Mouse (Mus musculus): ENCODE data around the gene Tle2.

Tle2 gene

DNA sequence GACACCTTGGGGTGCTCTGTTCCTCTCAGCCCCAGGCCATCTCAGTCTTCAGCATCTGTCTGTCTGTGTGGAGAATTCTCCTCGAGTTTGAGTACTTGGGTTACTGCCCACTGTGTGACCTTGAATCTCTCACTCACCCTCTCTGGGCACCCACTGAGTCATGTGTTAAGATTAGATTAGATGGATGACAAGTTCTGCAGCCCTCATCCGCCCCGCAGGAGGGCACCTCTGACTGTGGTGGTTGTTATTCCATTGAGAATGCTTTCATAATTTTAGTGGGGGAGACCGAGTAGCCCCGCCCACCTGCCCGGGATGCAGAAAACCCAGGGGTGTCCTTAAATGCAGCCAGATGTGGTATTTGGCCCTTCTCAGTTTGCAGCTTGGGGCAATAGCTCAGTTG, 10.9 kb upstream of the Tle2 start:
- ChIA-PET POLR2A (interaction anchor here in 3 of 4 experiments (0.6 to 5.7 kb wide), 13 partner anchors 9 to 152 kb away, joined by 3 to 27 read pairs (median 4); partner anchors contain the start of genes Gna11 (in 2 of the 3) and Tle2 (in 1 of the 3)), CTCF (interaction anchor here (0.6 to 8.8 kb wide), 17 partner anchors 8 to 268 kb away, joined by 3 to 158 read pairs (median 9); no protein-coding TSS in a partner anchor)

DNA sequence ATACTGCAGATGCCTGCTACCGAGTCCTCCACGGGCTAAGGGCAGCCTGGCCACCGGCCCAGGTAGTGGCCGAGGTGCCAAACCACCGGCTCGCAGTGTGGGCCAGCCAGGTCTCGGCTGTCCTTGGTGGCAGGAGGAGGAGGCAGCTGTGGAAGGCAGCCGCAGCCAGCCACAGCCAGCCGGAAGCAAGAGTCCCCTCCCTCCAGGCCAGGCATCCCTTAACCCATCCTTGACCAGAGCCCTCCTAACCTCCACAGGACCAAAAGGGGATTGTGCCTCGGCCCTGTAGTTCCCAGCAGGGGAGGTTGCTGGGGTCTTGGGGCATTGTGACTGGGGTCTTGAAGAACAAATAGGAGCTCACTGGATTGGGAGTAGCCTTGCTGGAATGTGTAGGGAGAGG, 10.1 kb upstream of the Tle2 start:
- CTCF ChIA-PET: interaction anchor here (0.6 to 8.8 kb wide), 25 partner anchors 9 to 275 kb away, joined by 3 to 158 read pairs (median 7); partner anchors contain the start of gene BC025920 (in 1 of the 4)
- POLR2A ChIA-PET: interaction anchor here (0.6 to 2.7 kb wide), 30 partner anchors 8 to 272 kb away, joined by 3 to 23 read pairs (median 4); partner anchors contain the start of genes Gna11 (in 2 of the 4), Tle2 (in 2 of the 4), BC025920 (in 1 of the 4) and Cactin (in 1 of the 4)

DNA sequence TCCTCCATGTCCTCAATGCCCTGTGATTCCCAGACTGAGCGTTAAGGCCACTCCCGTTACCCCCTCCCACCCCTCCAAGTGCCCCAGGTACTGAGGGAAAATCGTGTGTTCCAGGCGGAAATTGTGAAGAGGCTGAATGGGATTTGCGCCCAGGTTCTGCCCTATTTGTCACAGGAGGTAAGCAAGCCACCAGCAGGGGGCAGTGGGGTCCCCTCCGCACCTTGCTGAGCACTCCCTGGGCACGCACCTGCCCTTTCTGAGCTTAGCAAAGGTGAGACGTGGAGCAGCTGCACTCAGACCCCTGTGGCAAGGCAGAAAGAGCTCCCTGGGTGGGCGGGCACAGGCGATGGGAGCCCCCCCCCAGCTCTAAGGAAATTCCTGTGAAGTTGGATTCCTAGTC, 9.6 kb upstream of the Tle2 start:
- POLR2A ChIA-PET: interaction anchor here (0.6 to 2.7 kb wide), 36 partner anchors 8 to 610 kb away, joined by 3 to 23 read pairs (median 4); partner anchors contain the start of genes Tle2 (in 2 of the 4), Tle6 (in 2 of the 4), BC025920 (in 1 of the 4) and Cactin (in 1 of the 4)
- CTCF ChIA-PET: interaction anchor here (0.5 to 8.8 kb wide), 36 partner anchors 9 to 546 kb away, joined by 3 to 158 read pairs (median 4); partner anchors contain the start of genes Tle2 (in 2 of the 4), BC025920 (in 1 of the 4), Gna15 (in 1 of the 4) and Tle6 (in 1 of the 4)

DNA sequence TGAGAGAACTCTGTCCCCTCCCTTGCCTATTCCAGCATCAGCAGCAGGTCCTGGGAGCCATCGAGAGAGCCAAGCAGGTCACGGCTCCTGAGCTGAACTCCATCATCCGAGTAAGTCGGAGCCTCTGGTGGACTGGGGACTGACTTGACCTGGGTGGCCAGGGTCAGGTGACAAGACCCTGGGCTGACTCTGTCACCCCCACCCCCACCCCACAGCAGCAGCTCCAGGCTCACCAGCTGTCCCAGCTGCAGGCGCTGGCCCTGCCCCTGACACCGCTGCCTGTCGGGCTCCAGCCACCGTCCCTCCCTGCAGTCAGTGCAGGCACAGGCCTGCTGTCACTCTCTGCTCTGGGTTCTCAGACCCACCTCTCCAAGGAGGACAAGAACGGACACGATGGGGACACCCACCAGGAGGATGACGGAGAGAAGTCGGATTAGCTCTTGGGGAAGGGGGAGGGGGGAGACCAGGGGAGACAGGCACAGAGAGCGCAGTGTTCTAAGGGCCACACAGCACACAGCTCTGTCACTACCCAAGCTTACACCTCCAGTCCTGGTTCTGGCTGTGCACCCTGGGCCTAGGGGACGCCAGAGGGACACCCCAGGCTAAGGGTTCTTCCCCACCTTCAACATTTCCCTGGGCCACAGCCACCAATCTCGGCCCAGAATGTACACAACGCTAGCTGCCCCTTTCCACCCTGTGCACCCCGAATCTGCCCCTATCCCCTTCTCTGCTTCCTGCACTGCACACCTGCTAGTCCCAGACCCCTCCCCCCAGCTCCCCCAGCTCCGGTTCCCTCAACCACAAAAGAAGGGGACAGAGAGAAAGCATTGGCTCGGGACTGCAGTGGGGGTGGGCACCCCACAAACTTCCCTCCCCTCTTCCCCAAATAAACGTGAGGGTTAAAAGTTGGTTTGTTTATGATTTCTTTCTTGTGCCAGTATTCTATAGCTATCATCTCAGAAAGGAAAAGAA, 8.8 kb upstream of the Tle2 start:
- POLR2A ChIA-PET: interaction anchor here (0.6 to 2.7 kb wide), 39 partner anchors 9 to 610 kb away, joined by 3 to 23 read pairs (median 4); partner anchors contain the start of genes Tle6 (in 2 of the 4), BC025920 (in 1 of the 4), Cactin (in 1 of the 4) and Gm10778 (in 1 of the 4)

DNA sequence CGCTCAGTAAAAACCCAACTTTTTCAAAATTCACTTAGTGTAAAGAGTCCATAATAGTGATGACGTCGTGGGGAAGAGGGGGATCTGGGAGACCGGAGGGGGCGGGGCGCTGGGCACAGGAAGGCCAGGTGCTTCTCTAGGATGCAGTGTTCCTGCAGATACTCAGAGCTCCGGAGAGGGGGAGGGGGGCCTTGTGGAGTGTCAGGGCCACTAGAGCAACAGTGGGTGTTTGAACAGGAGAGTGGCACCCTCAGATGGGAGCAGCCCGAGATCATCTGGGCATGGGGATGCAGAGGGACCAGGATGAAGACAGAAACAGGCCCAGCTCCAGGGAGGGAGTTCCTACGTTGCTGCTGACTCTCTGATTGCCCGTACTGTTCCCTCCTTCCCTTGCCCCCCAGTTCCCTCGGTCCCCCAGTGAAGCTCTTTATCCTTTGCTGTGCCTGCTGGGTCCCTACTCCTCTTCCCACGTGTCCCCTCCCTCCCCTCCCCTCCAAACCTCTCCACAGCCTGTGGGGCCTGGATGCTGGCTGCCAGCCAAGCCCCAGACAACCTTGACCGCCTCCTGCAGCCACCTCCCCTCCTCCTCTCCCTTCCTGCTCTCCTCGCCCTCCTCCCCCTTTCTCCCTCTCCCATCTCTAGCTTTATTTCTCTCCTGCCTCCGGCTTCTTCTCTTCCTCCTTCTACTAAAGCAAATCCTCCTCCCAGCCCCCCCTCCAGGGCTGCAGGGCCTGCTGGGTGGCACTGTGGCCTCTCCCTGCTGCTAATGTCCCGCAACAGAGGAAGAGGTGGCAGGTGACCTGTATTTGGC, 5.8 kb upstream of the Tle2 start:
- POLR2A ChIA-PET: interaction anchor here in 2 of 4 experiments (0.7 to 3.3 kb wide), 4 partner anchors 8 to 107 kb away, joined by 3 to 26 read pairs (median 3); partner anchors contain the start of gene Aes (in 1 of the 2)
- CTCF ChIA-PET: interaction anchor here in 3 of 4 experiments (0.5 to 5.2 kb wide), 6 partner anchors 8 to 66 kb away, joined by 3 to 82 read pairs (median 5); no protein-coding TSS in a partner anchor

More for the DNA sequence above, 8.8 kb upstream of the Tle2 start:
- CTCF ChIA-PET: interaction anchor here (0.5 to 8.8 kb wide), 39 partner anchors 9 to 1565 kb away, joined by 3 to 158 read pairs (median 4); partner anchors contain the start of genes Tle2 (in 2 of the 4), Gna15 (in 1 of the 4) and Tle6 (in 1 of the 4)

DNA sequence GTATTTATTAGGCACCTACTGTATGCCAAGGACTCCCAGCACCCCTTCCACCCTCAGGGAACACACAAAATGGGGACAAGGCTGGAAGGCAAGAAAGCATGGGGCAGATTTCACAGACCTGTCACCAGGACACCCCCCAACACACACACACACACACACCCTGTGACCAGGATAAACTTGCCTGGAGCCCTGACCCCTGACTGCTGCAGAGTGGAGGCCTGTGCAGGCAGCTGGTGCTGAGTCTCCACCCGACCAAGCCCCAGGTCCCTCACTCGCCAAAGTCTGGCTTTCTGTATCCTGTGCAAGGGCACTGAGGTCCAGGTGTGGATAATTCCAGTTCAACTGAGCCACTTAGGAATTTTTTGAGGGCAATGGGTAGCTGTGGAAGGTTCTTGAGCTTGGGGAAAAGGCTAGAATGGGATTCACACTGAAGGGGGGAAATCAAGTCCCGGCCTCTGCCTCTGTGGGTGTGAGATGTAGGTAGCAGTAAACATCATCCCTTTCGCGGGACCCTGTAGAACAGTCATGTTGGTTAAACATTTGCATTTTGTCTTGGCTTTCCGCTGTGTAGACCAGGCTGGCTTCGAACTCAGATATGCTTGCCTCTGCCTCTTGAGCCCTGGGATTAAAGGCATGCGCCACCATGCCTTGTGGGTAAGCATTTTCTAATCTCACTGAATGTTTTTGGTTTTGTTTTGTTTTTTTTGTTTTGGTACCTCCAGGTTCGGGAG, 4.7 kb upstream of the Tle2 start:
- CTCF ChIA-PET: interaction anchor here (0.5 to 5.2 kb wide), 11 partner anchors 8 to 1094 kb away, joined by 3 to 82 read pairs (median 13); partner anchors contain the start of gene Gm10778 (in 1 of the 4)
- POLR2A ChIA-PET: interaction anchor here in 2 of 4 experiments (0.7 to 3.3 kb wide), 5 partner anchors 9 to 37 kb away, joined by 3 to 26 read pairs (median 16); partner anchors contain the start of genes Aes (in 1 of the 2), BC025920 (in 1 of the 2) and Tle6 (in 1 of the 2)

DNA sequence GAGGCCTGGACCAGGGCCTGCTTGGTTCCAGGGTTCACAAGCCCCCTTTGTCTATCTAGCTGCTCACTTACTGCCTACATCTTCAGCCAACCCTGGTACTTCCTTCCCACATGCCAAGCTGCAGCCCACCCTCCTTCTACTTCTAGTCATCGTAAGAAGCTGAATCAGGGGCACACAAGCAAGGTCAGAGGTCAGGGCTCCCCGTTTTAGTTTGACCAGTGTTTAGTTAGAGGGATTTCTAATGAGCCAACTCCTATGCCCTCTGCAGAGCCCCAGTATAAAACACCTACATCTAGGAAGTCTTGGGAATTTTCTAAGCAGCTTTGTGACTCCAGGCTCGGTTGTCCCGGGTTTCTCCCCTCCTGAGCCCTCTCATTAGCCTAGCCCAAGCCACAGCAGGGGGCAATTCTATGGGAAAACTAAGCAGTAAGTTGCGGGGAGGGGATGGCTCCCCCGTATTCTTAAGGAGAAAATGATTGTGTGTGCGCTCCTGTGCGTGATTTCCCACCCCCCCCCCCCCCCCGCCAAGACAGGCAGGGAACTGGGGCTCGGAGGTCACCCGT, 4.0 kb upstream of the Tle2 start:
- ChIA-PET POLR2A (interaction anchor here in 3 of 4 experiments (0.5 to 3.3 kb wide), 44 partner anchors 9 to 1053 kb away, joined by 3 to 26 read pairs (median 4); partner anchors contain the start of genes Aes (in 2 of the 3), Sirt6 (in 2 of the 3), 1190007I07Rik (in 1 of the 3) and BC025920 (in 1 of the 3)), CTCF (interaction anchor here in 3 of 4 experiments (0.5 to 5.2 kb wide), 28 partner anchors 9 to 1093 kb away, joined by 3 to 82 read pairs (median 4); partner anchors contain the start of genes Aes (in 1 of the 3), Gadd45b (in 1 of the 3), Gm10778 (in 1 of the 3) and Gna11 (in 1 of the 3))

DNA sequence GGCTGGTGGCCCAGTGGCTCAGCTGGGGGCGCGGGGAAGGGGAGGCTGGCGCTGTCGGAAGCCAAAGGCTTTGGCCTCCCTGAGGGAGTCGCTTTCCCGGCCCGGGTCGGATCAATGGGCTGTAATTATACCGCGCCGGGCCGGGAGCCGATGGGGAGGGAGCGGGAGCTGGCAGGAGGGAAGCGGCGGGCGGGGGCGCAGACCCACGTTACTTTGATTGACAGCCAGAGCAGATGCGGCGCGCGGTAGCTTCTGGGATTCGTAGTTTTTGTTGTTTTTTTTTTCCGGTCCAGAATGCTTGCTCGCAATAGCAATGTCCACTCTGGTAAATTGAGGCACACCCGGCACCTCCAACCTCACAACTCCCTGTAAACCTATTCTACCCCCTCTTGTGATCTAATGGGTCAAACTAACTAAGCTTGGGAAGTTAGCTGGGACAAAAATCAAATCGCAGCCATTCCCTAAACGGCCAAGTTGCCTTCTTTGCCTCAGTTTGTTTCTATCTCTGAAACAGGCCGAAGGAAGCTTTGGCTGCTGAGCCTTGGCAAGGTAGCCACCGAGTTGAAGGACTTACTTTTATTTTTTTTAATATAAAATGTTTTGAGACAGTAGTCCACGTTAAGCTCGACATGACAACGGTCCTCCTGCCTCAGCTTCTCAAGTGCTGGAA, 3.4 kb upstream of the Tle2 start:
- CTCF ChIA-PET: interaction anchor here (0.5 to 5.2 kb wide), 45 partner anchors 10 to 1077 kb away, joined by 3 to 82 read pairs (median 4); partner anchors contain the start of genes Aes (in 2 of the 4), Gadd45b (in 1 of the 4), Gna11 (in 1 of the 4) and Hmg20b (in 1 of the 4)
- POLR2A ChIA-PET: interaction anchor here (0.5 to 3.3 kb wide), 79 partner anchors 8 to 1052 kb away, joined by 3 to 26 read pairs (median 5); partner anchors contain the start of genes Aes (in 2 of the 4), Ncln (in 2 of the 4), Sirt6 (in 2 of the 4) and Tle6 (in 2 of the 4)

DNA sequence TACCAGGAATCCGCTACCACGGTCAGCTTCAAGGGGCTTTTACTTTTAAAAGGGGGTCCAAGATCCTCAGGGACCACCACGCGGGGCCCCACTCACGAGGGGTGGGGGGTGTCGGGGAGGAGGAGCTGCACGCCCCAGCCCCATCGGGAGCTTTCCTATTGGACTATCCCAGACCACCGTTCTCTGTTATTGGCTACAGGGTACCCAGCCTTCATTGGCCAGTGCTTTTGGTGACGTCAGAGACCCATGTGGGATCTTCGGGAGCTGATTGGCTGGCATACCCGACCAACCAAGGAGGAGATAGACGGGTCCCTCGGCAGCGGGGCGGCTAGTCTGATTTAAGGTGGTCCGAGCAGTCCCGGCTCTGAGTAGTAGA, 2.9 kb upstream of the Tle2 start:
- ChIA-PET POLR2A (interaction anchor here (0.5 to 3.3 kb wide), 76 partner anchors 9 to 1052 kb away, joined by 3 to 26 read pairs (median 5); partner anchors contain the start of genes Aes (in 2 of the 4), Sirt6 (in 2 of the 4), Tle6 (in 2 of the 4) and 1190007I07Rik (in 1 of the 4)), CTCF (interaction anchor here (0.5 to 5.2 kb wide), 42 partner anchors 10 to 1771 kb away, joined by 3 to 82 read pairs (median 4); partner anchors contain the start of genes Aes (in 2 of the 4), Gna11 (in 1 of the 4), Hmg20b (in 1 of the 4) and Ncln (in 1 of the 4))

DNA sequence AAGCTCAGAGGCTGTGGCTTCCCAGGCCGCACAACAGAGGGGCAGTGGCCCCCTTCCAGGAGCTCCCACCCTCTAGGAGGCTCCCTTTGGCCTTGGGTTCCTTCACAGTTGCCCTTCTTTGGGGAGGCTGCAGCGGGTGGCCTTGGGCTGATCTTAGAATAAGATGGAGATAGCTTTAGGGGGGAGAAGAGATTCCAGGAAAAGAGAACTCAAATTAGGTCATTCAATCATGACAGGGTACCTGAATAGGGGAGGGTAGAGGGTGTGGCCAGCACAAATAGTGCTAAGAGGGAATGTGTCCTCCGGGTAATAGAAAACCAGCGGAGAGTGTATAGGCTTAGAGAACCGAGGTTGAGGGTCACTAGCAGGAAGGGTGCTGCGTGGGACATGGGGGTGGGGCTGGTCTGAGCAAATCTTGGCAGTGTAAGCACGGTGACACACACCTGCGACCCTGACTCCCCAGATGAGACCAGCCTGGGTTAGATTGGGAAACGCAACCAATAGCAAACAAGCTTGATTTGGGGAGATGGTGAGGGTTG, 2.2 kb upstream of the Tle2 start:
- ChIA-PET POLR2A (interaction anchor here (0.8 to 3.3 kb wide), 38 partner anchors 9 to 606 kb away, joined by 3 to 26 read pairs (median 7); partner anchors contain the start of genes Aes (in 1 of the 4), Fzr1 (in 1 of the 4), Ncln (in 1 of the 4) and Sirt6 (in 1 of the 4)), CTCF (interaction anchor here (0.6 to 5.2 kb wide), 26 partner anchors 10 to 1408 kb away, joined by 3 to 82 read pairs (median 5); partner anchors contain the start of genes Aes (in 1 of the 4), Gna11 (in 1 of the 4), Hmg20b (in 1 of the 4) and Ncln (in 1 of the 4))

DNA sequence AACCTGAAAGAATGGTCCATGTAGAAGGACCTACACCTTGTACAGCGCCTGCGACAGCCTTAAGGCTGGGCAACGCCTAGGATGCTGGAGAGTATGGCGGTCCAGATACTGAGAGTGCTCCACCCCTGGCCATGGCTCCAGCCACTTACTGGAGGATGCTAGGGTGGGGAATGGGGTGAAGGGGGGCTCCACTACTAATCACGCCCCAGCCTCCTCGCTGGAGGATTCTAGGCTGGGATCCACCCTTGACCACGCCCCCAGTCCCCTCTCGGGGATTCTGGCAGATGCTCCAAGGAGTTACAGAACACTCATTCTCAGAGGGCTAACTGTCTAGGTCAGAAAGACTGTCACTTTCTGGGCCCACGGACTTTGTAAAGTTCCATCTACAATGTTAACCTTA, 1.4 kb upstream of the Tle2 start:
- CTCF ChIA-PET: interaction anchor here in 3 of 4 experiments (1.2 to 5.2 kb wide), 5 partner anchors 17 to 31 kb away, joined by 5 to 82 read pairs (median 11); no protein-coding TSS in a partner anchor
- POLR2A ChIA-PET: interaction anchor here in 2 of 4 experiments (0.7 to 2.3 kb wide), 5 partner anchors 13 to 76 kb away, joined by 3 to 15 read pairs (median 3); partner anchors contain the start of gene Aes (in 1 of the 2)

DNA sequence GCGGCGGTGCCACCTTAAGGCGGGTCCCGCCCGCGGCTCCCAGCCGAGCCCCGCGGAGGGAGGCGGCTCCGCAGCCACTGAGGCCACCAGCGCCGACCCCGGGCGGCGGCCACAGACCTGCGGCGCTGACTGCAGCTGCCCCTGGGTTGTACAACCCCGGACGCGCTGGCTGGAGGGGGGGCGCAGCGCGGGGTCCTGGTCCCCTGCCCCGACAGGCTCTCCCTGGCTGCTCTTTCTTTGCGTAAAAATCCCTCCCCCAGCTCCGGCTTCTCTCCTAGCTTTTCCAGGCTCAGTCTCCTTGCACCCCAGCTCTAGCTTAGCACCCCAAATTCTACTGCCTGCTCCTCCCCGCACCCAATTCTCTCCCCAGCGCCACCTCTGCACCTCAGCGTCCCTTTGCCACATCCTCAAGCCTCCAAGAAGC, 859 bp downstream of the Tle2 start:
- CTCF ChIA-PET: interaction anchor here in 3 of 4 experiments (0.6 to 1.3 kb wide), 7 partner anchors 10 to 30 kb away, joined by 3 to 8 read pairs (median 4); no protein-coding TSS in a partner anchor
- POLR2A ChIA-PET: interaction anchor here in 3 of 4 experiments (1.0 to 3.3 kb wide), 6 partner anchors 10 to 73 kb away, joined by 3 to 12 read pairs (median 5); no protein-coding TSS in a partner anchor

DNA sequence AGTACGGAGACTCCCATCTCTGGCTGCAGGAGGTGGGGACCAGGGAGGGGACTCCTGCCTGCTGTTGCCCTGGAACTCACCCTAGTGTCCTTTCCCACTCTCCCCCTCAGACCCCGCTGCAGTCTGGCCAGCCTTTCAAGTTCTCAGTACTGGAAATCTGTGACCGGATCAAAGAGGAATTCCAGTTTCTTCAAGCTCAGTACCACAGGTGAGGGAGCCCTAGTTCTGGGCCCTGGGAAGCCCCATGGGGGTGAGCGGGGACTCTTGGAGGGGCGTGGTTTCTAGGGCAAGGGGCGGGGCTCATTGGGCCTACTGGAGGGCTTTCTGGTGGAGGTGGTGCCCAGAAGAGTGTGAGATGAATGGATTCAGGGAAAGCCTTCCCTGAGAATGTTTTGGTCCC, 1.3 kb downstream of the Tle2 start:
- CTCF ChIA-PET: interaction anchor here in 3 of 4 experiments (0.6 to 1.0 kb wide), 4 partner anchors 11 to 24 kb away, joined by 3 to 5 read pairs (median 4); no protein-coding TSS in a partner anchor
- POLR2A ChIA-PET: interaction anchor here in 3 of 4 experiments (0.6 to 3.3 kb wide), 7 partner anchors 10 to 73 kb away, joined by 3 to 12 read pairs (median 5); no protein-coding TSS in a partner anchor

DNA sequence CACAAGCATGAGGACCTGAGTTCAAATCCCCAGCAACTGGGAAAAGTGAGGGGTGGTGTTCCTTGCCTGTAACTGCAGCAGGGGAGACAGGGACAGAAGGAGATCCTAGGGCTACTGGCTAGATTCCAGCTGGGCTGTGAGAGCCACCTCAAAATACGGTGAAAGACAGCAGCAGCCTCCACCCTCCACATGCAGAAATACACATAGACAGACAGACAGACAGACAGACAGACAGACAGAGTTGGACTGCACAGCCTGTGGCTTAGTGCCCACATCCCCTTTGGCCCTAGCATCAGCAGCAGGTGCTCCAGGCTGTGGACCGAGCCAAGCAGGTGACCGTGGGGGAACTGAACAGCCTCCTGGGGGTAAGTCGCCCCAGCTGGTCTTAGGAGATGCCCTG, 5.6 kb downstream of the Tle2 start:
- CTCF ChIA-PET: interaction anchor here in 1 of 4 experiments (0.5 to 1.8 kb wide), 2 partner anchors 15 to 25 kb away, joined by 3 to 6 read pairs; no protein-coding TSS in a partner anchor

More for the DNA sequence above, 5.6 kb downstream of the Tle2 start:
- POLR2A ChIA-PET: interaction anchor here in 2 of 4 experiments (0.8 to 2.5 kb wide), 6 partner anchors 8 to 21 kb away, joined by 3 to 11 read pairs (median 4); partner anchors contain the start of gene Tle6 (in 1 of the 2)
